Mouse (Mus musculus): ENCODE measurements around the gene 3100002H09Rik.

Gene 3100002H09Rik

GRCm38 (mm10) chr4:124610703-124611102 is at the start of gene 3100002H09Rik:
TSS of gene 3100002H09Rik (minus strand) at chr4:124610803.
- CTCF ChIA-PET = interaction anchor here (0.5 to 0.6 kb wide), 2 partner anchors 45 to 1857 kb away, joined by 3 to 5 read pairs; no protein-coding TSS in a partner anchor

- CTCF ChIA-PET = interaction anchor here (0.6 kb wide), 1 partner anchor 987 kb away, joined by 3 read pairs; no protein-coding TSS in a partner anchor
Measured at GRCm38 (mm10) chr4:124659251-124660217, 48.9 kb upstream of the 3100002H09Rik start.

GRCm38 (mm10) chr4:124658412-124658851 is 47.8 kb upstream of the 3100002H09Rik start:
- CTCF ChIA-PET = no interaction called here

- CTCF ChIA-PET = no interaction called here
Measured at GRCm38 (mm10) chr4:124657781-124658180, 47.2 kb upstream of the 3100002H09Rik start.

GRCm38 (mm10) chr4:124656854-124657650 is 46.4 kb upstream of the 3100002H09Rik start:
- CTCF ChIA-PET = no interaction called here

- CTCF ChIA-PET = interaction anchor here (0.6 kb wide), 1 partner anchor 45 kb away, joined by 3 read pairs; no protein-coding TSS in a partner anchor
Measured at GRCm38 (mm10) chr4:124656518-124656853, 45.9 kb upstream of the 3100002H09Rik start, which contains the start of gene Pou3f1. TSS of gene Pou3f1 (plus strand) at chr4:124656807.

GRCm38 (mm10) chr4:124652886-124653285 is 42.3 kb upstream of the 3100002H09Rik start:
- CTCF ChIA-PET = no interaction called here

- CTCF ChIA-PET = interaction anchor here (0.6 to 0.8 kb wide), 2 partner anchors 209 to 784 kb away, joined by 3 read pairs; no protein-coding TSS in a partner anchor
Measured at GRCm38 (mm10) chr4:124647909-124648308, 37.3 kb upstream of the 3100002H09Rik start.

GRCm38 (mm10) chr4:124646591-124646990 is 36.0 kb upstream of the 3100002H09Rik start:
- CTCF ChIA-PET = no interaction called here

GRCm38 (mm10) chr4:124644974-124645433 is 34.4 kb upstream of the 3100002H09Rik start:
- CTCF ChIA-PET = no interaction called here

- CTCF ChIA-PET = interaction anchor here (0.6 kb wide), 1 partner anchor 1472 kb away, joined by 3 read pairs; no protein-coding TSS in a partner anchor
Measured at GRCm38 (mm10) chr4:124643859-124644258, 33.3 kb upstream of the 3100002H09Rik start.

- CTCF ChIA-PET = no interaction called here
Measured at GRCm38 (mm10) chr4:124639715-124640114, 29.1 kb upstream of the 3100002H09Rik start.

GRCm38 (mm10) chr4:124633281-124633680 is 22.7 kb upstream of the 3100002H09Rik start:
- CTCF ChIA-PET = no interaction called here

- CTCF ChIA-PET = no interaction called here
Measured at GRCm38 (mm10) chr4:124632856-124633255, 22.3 kb upstream of the 3100002H09Rik start.

- CTCF ChIA-PET = no interaction called here
Measured at GRCm38 (mm10) chr4:124631456-124631855, 20.9 kb upstream of the 3100002H09Rik start.

GRCm38 (mm10) chr4:124626836-124627235 is 16.2 kb upstream of the 3100002H09Rik start:
- CTCF ChIA-PET = no interaction called here

GRCm38 (mm10) chr4:124624111-124624581 is 13.5 kb upstream of the 3100002H09Rik start:
- CTCF ChIA-PET = no interaction called here

- CTCF ChIA-PET = no interaction called here
Measured at GRCm38 (mm10) chr4:124622566-124622965, 12.0 kb upstream of the 3100002H09Rik start.

GRCm38 (mm10) chr4:124621406-124621805 is 10.8 kb upstream of the 3100002H09Rik start:
- CTCF ChIA-PET = no interaction called here

GRCm38 (mm10) chr4:124618599-124618998 is 8.0 kb upstream of the 3100002H09Rik start:
- CTCF ChIA-PET = interaction anchor here (0.5 kb wide), 1 partner anchor 45 kb away, joined by 3 read pairs; no protein-coding TSS in a partner anchor

- CTCF ChIA-PET = no interaction called here
Measured at GRCm38 (mm10) chr4:124616636-124617035, 6.0 kb upstream of the 3100002H09Rik start.

- CTCF ChIA-PET = no interaction called here
Measured at GRCm38 (mm10) chr4:124615986-124616385, 5.4 kb upstream of the 3100002H09Rik start.
